Mouse (Mus musculus): ENCODE results near the gene Ano3.

- no peak for TF ChIP-seq ZNF384 (IDR thresholded peaks at IDR 0.05; ENCODE audit: low read depth, low read length)
- no peak for TF ChIP-seq ZC3H11A (IDR thresholded peaks at IDR 0.05; ENCODE audit: borderline replicate concordance, low read depth, low read length)
Observed at GRCm38 (mm10) chr2:110865584-110865983, 85.1 kb downstream of the Ano3 start.
